Mouse (Mus musculus) brain, embryonic 18.5 days (tissue): ENCODE results near the gene Fbxw14.
"Not testable (repeated sequence)": the region's sequence is repeated elsewhere in the genome, so short reads cannot be mapped to it uniquely, and the experiment has no call there.

Source experiments
- DNase-seq: peaks from one replicate; pipeline ENCODE4 v3.0.0-alpha.2; 2012; ENCODE audit warnings: low read depth, low spot score

Fbxw14 gene

DNA sequence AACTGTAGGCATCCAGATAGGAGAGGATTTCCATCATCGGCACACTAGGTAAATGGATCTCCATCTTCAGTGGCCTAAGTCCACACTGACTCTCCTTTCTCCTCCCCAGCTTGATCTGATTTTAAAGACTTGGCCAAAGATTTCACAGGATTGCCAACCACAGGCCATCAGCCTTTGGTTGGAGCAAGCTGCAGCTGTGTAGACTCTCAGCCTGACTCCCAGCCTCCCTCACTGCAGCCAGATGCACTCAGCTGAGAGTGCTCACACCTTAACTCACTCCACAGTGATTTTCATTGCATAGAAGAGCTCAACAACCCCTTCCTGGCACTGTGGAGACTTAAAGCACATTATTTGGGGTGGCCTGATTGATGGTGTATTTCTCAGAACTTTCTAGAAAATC, at the start of gene Fbxw14:
Fbxw14 (minus strand) TSS at position 101 of the 400 bp plus-strand sequence.
- not testable (repeated sequence) for DNase-seq

- DNase-seq = no peak
These were observed 24.4 kb downstream of the Fbxw14 start for GRCm38 (mm10) chr9:109263041-109263440.

DNA sequence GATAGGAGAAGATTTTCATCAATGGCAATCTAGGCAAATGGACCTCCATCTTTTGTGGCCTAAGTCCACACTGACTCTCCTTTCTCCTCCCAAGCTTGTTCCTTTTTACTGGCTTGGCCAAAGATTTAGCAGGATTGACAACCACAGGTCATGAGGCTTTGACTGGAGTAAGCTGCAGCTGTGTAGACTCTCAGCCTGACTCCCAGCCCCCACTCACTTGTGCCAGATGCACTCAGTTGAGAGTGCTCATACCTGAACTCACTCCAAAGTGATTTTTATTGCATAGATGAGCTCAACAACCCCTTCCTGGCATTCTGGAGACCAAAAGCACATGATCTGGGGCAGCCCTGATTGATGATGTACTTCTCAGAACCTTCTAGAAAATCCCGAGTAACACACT, 52.8 kb downstream of the Fbxw14 start, which contains the start of gene Fbxw20:
Fbxw20 (minus strand) TSS at position 101 of the 400 bp plus-strand sequence.
- no peak for DNase-seq
